11 mouse cellular contexts compared by ENCODE assay signal in the genomic region with DNA sequence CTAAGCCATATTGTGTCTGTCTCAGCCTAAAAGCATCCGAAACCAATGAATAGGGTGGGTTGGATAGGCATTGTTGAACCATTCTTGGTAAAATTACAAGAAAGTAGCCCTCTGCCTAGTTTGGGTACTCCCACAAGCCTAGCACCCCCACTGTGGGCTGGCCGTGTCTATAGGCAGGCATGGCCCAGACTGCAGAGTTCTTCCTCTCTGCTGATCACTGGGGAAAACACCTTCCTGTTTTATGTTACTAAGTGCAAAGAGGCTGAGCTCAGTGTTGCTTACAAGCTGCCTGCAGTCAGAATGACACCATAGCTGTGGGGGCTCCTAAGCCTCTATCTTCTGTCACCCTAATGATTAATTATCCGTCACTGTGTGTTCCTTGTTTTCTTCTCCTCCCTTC. TPM values are rescaled to one million over a fixed set of nuclear protein-coding genes. Genes with fewer than 3 reads are reported as not detected.
DNase-seq lines count a peak whose midpoint lies in the region; ATAC-seq lines count a peak whose summit lies in the region.
"Had no signal": no experiment of that assay in that cellular context is flagged by ENCODE, and none has a peak within 500 bp of the region (broad histone marks: within the 10 kb centered on the region; RNA-seq: fewer than 3 reads in every experiment).

No protein-coding gene starts in this region.

- H3K4me2 ChIP-seq in neural tube, embryonic 13.5 days = peak overlapping the region; percentile 67
- H3K4me2 ChIP-seq: limb, embryonic 12.5 days had no signal

- H3K4me1 ChIP-seq in neural tube, embryonic 13.5 days (replicated peaks) = peaks cover 27% of the 10 kb centered on the region
- H3K4me1 ChIP-seq: limb, embryonic 12.5 days had no signal

- no peak for ATAC-seq in neural tube, embryonic 13.5 days (ENCODE audit: low read depth)
- ATAC-seq in common myeloid progenitor, adult 5-6 weeks (replicated peaks; ENCODE audit: low read depth, poor library complexity, severe bottlenecking) = peak; percentile 66
- ATAC-seq in megakaryocyte, adult 5-6 weeks (ENCODE audit: poor library complexity, severe bottlenecking) = peak; percentile 58

- no peak for DNase-seq in neural tube, embryonic 10.5 days (ENCODE audit: extremely low spot score, low spot score)
- DNase-seq in right cerebral cortex, postnatal 10 days (ENCODE audit: low spot score in 2 of 2) = no peak
- DNase-seq in c-Kit-positive CD71-positive TER-119-positive erythroid progenitor cells, embryonic 14.5 days (ENCODE audit: low spot score) = no peak
- DNase-seq in heart, postnatal 4 days = no peak
- DNase-seq: adrenal gland, postnatal 14 days; heart, adult 18-20 months; lung, adult 18-20 months had no signal

- H3K9me3 ChIP-seq in neural tube, embryonic 13.5 days = no peaks in the 10 kb centered on the region
- H3K9me3 ChIP-seq: limb, embryonic 12.5 days had no signal

- H3K9ac ChIP-seq in neural tube, embryonic 13.5 days = no peak overlapping the region
- H3K9ac ChIP-seq: limb, embryonic 12.5 days had no signal

- no peak overlapping the region for H3K27ac ChIP-seq in neural tube, embryonic 13.5 days (replicated peaks)
- H3K27ac ChIP-seq: limb, embryonic 12.5 days had no signal

- H3K36me3 ChIP-seq in neural tube, embryonic 13.5 days = no peaks in the 10 kb centered on the region
- H3K36me3 ChIP-seq: limb, embryonic 12.5 days had no signal

- H3K27me3 ChIP-seq in neural tube, embryonic 13.5 days = no peaks in the 10 kb centered on the region

- WGBS in neural tube, embryonic 13.5 days = 71% methylated on average over 3 of the region's 3 CpGs

- H3K4me3 ChIP-seq in neural tube, embryonic 13.5 days = no peak overlapping the region
- H3K4me3 ChIP-seq: limb, embryonic 12.5 days had no signal

RNA-seq across cellular contexts. Expression of a gene that starts 4.4 kb away (rescaled TPM):
- polyA plus RNA-seq in neural tube, embryonic 13.5 days (2015; fragmentation: Nextera tagmentation; extraction: Ambion mirVana) = 81.3 and 89.1 TPM in 2 replicates
- total RNA-seq in common myeloid progenitor, adult 5-6 weeks (2017) = 1.1 and 1.6 TPM in 2 replicates
- total RNA-seq in megakaryocyte, adult 5-6 weeks (2015) = not detected in 2 replicates
- total RNA-seq in megakaryocyte, adult 5-6 weeks (2017) = not detected in 2 replicates
- 1 to 10 TPM; 1.1 to 1.6 TPM for total RNA-seq in heart, postnatal 4 days (2021)

RNA-seq across cellular contexts. Expression of a gene that starts 10.1 kb away (rescaled TPM):
- polyA plus RNA-seq in neural tube, embryonic 13.5 days (2015; fragmentation: Nextera tagmentation; extraction: Ambion mirVana) = 44.1 and 51.9 TPM in 2 replicates
- 76.6 and 81.5 TPM in 2 replicates for total RNA-seq in common myeloid progenitor, adult 5-6 weeks (2017)
- total RNA-seq in megakaryocyte, adult 5-6 weeks (2015) = 42.6 and 48.4 TPM in 2 replicates
- 39.2 and 42.8 TPM in 2 replicates for total RNA-seq in megakaryocyte, adult 5-6 weeks (2017)
- total RNA-seq in heart, postnatal 4 days (2021) = 10 to 100 TPM; 97.9 TPM
